Mouse (Mus musculus) retina, adult 2 months (tissue): ENCODE results near the gene Exosc3.

Experiments used
- DNase-seq: peaks from one replicate; pipeline ENCODE4 v3.0.0-alpha.2; 2012; ENCODE audit warnings: low read depth, low spot score

Gene Exosc3

GRCm38 (mm10) chr4:45279981-45280548 is 62.5 kb downstream of the Exosc3 start:
- peak; percentile 39 for DNase-seq

DNA sequence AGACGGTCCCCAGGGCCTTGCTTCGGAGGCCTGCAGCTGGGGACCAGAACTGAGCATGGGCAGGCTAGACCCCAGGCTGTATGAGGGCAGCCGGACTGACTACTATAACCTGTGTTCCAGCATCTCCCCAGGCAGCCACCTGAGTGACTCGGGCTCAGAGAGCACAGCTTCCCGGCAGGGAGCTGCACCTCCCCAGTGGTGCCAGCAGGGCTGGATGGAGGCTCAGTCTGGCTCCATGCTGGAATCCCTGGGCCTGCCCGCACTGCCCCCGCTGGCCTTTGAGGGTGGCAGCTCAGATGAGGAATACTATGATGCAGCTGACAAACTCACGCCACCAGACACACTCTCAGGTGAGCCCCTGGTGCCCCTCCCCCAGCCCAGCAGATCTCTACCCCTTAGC is 63.2 kb downstream of the Exosc3 start:
- DNase-seq: no peak

DNA sequence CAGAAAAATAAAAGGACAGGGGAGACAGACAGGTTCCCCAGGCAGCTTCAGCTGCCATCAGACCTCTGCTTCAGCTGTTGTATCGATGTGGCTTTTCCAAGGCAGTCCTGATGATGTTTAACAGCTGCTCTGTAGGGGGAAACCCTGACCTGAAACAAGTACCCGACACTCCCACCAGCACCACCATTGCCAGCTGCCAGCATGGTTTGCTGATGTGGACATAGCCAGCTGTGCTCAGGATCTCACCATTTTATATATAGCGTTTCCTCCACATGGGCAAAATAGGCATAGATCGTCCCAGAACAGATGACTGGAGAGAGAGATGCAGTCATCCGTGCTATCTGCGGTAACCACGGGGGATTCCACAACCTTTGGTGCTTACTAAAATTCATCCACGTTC is 66.8 kb downstream of the Exosc3 start:
- DNase-seq: no peak

DNA sequence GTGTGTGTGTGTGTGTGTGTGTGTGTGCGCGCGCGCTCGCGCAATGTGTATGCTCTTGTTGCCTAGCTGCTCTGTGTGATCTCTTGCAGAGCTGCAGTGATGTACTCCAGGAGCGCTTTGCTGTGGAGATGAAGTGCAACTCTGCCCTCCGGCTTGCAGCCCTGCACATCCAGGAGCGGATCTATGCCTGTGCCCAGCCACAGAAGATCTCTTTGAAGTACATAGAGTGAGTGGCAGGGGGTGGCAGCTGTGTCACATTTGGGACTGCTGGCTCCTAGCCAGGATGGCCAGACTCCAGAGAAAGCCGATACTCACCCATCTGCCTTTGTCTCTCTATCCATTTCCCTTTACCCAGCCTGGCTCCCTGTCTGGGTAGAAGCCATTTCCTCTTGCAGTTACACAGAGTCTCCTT is 71.5 kb downstream of the Exosc3 start:
- DNase-seq: no peak

GRCm38 (mm10) chr4:45267883-45268282 is 74.6 kb downstream of the Exosc3 start:
- DNase-seq: no peak
